Comparison of ENCODE assay signal across 11 mouse cellular contexts in the genomic region with DNA sequence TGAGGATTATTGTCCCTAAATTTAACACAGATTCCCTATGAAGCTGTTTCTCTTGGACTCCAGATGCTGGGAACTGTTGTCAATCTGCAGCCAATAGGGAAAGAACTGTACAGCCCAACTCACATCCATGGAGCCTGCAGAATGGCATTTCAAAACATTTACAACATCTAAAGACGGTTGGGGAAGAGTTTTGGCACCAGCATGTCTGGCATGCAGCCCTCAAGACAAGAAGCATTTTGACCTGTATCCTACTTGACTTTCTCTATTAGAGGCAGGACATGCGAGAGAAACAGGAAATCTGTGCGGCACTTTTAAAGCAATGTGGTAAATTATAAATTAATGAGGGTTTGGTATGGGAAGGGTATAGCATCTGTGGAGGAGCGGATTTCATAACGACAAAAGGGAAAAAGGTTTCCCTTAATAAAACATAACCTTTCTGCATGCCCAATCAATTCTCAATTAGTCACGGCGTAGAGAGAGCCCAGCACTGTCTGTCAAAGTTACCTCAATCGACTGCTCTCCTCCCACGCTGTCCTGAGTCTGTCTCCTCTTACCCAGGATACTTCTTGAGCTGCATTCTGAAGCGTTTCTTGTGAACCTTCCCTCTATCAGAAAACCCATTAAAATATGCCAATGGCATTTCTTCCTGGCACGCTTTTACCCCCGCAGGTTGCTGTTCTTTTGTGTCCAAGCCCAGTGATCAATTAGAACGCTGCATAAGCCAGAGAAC.
DNase-seq lines count a peak whose midpoint lies in the region; ATAC-seq and TF ChIP-seq lines count a peak whose summit lies in the region.
"Had no signal": no experiment of that assay in that cellular context is flagged by ENCODE, and none has a peak within 500 bp of the region (broad histone marks: within the 10 kb centered on the region; RNA-seq: fewer than 3 reads in every experiment).

No protein-coding gene starts in this region.

- no peak overlapping the region for H3K9ac ChIP-seq in lung, embryonic 14.5 days
- H3K9ac ChIP-seq in midbrain, embryonic 14.5 days (replicated peaks; ENCODE audit: low read length), result no peak overlapping the region
- H3K9ac ChIP-seq: forebrain, embryonic 15.5 days; lung, embryonic 15.5 days had no signal

- H3K4me1 ChIP-seq in lung, embryonic 14.5 days (ENCODE audit: insufficient read depth), result no peaks in the 10 kb centered on the region; the same call in 1 of the 2 replicates
- peaks cover 7% of the 10 kb centered on the region for H3K4me1 ChIP-seq in lung, adult 2 months (ENCODE audit: control insufficient read depth, insufficient read depth, low read length)
- peaks cover 10% of the 10 kb centered on the region; the same call in 1 of the 2 replicates for H3K4me1 ChIP-seq in hindbrain, embryonic 10.5 days (replicated peaks)
- H3K4me1 ChIP-seq in midbrain, embryonic 14.5 days (ENCODE audit: control insufficient read depth, insufficient read depth, low read length), result no peaks in the 10 kb centered on the region

- no peak overlapping the region for H3K27ac ChIP-seq in lung, embryonic 14.5 days (ENCODE audit: low read depth)
- no peak overlapping the region for H3K27ac ChIP-seq in hindbrain, embryonic 10.5 days
- no peak overlapping the region for H3K27ac ChIP-seq in midbrain, embryonic 14.5 days (replicated peaks; ENCODE audit: low read depth, low read length)
- H3K27ac ChIP-seq: forebrain, embryonic 15.5 days; heart, adult 2 months; lung, embryonic 15.5 days had no signal

- H3K9me3 ChIP-seq in lung, embryonic 14.5 days (ENCODE audit: low read depth, low read length), result no peaks in the 10 kb centered on the region
- H3K9me3 ChIP-seq in hindbrain, embryonic 10.5 days, result no peaks in the 10 kb centered on the region
- no peaks in the 10 kb centered on the region for H3K9me3 ChIP-seq in midbrain, embryonic 14.5 days (ENCODE audit: control insufficient read depth, low read length)
- H3K9me3 ChIP-seq: forebrain, embryonic 15.5 days; lung, embryonic 15.5 days had no signal

- H3K27me3 ChIP-seq in lung, embryonic 14.5 days (ENCODE audit: insufficient read depth, low read length), result no peaks in the 10 kb centered on the region
- H3K27me3 ChIP-seq in hindbrain, embryonic 10.5 days (ENCODE audit: insufficient read depth, poor library complexity, severe bottlenecking), result no peaks in the 10 kb centered on the region
- H3K27me3 ChIP-seq in midbrain, embryonic 14.5 days (ENCODE audit: control insufficient read depth, insufficient read depth, low read length), result no peaks in the 10 kb centered on the region
- H3K27me3 ChIP-seq: forebrain, embryonic 15.5 days; lung, embryonic 15.5 days had no signal

- TF ChIP-seq POLR2A in lung, adult 2 months (IDR thresholded peaks at IDR 0.05; ENCODE audit: borderline replicate concordance, extremely low read depth, low read depth, low read length), result no peak

- H3K36me3 ChIP-seq in lung, embryonic 14.5 days (ENCODE audit: insufficient read depth), result no peaks in the 10 kb centered on the region
- no peaks in the 10 kb centered on the region for H3K36me3 ChIP-seq in hindbrain, embryonic 10.5 days
- H3K36me3 ChIP-seq in midbrain, embryonic 14.5 days (ENCODE audit: control insufficient read depth, insufficient read depth, low read length), result no peaks in the 10 kb centered on the region
- H3K36me3 ChIP-seq: forebrain, embryonic 15.5 days; lung, embryonic 15.5 days had no signal

- peak; percentile 38 for DNase-seq in lung, embryonic 14.5 days
- DNase-seq in lung, adult 2 months, result no peak
- peak; percentile 19 for DNase-seq in embryo, embryonic 10 days (ENCODE audit: low spot score)
- peak; percentile 18 for DNase-seq in hindbrain, embryonic 10.5 days (ENCODE audit: low spot score)
- DNase-seq in midbrain, embryonic 14.5 days, result peak; percentile 31
- DNase-seq in layer of hippocampus, postnatal 14 days (ENCODE audit: low spot score in 2 of 2), result no peak
- DNase-seq in right cerebral cortex, postnatal 25 days, result no peak
- DNase-seq: cerebellum, adult 9-10 months had no signal

- WGBS in lung, embryonic 14.5 days, result 49% methylated on average over 13 of the region's 13 CpGs
- 48% methylated on average over 13 of the region's 13 CpGs for WGBS in lung, adult 2 months
- 48% methylated on average over 13 of the region's 13 CpGs for WGBS in hindbrain, embryonic 10.5 days
- WGBS in midbrain, embryonic 14.5 days, result 51% methylated on average over 13 of the region's 13 CpGs

- TF ChIP-seq CTCF in lung, embryonic 14.5 days (IDR thresholded peaks at IDR 0.05; ENCODE audit: low read depth), result no peak
- TF ChIP-seq CTCF in lung, adult 2 months (IDR thresholded peaks at IDR 0.05; ENCODE audit: insufficient read depth, low read length), result no peak

- no peak overlapping the region for H3K4me2 ChIP-seq in lung, embryonic 14.5 days
- H3K4me2 ChIP-seq in midbrain, embryonic 14.5 days (ENCODE audit: low read length), result peak overlapping the region; percentile 11; the same call in 1 of the 2 replicates
- H3K4me2 ChIP-seq: forebrain, embryonic 15.5 days; lung, embryonic 15.5 days had no signal

- H3K4me3 ChIP-seq in lung, embryonic 14.5 days (ENCODE audit: low read depth, low read length), result no peak overlapping the region
- H3K4me3 ChIP-seq in lung, adult 2 months (replicated peaks; ENCODE audit: extremely low read depth, low read depth, low read length), result no peak overlapping the region
- H3K4me3 ChIP-seq in hindbrain, embryonic 10.5 days, result no peak overlapping the region
- no peak overlapping the region for H3K4me3 ChIP-seq in midbrain, embryonic 14.5 days (replicated peaks; ENCODE audit: low read depth, low read length)
- H3K4me3 ChIP-seq: forebrain, embryonic 15.5 days; heart, adult 2 months; lung, embryonic 15.5 days had no signal

- ATAC-seq in lung, embryonic 14.5 days (ENCODE audit: insufficient read depth), result no peak
- peak; percentile 46; the same call in 1 of the 2 replicates for ATAC-seq in midbrain, embryonic 14.5 days (ENCODE audit: low FRiP score, low TSS enrichment)
- ATAC-seq: forebrain, embryonic 15.5 days had no signal

Comparison
In these comparisons a context has a peak if more than half of its experiments do, and no peak if none do; other contexts are left out.
1. DNase-seq: peak in lung, embryonic 14.5 days (single experiment), embryo, embryonic 10 days (single experiment), hindbrain, embryonic 10.5 days (single experiment) and midbrain, embryonic 14.5 days (single experiment); none in lung, adult 2 months (single experiment), layer of hippocampus, postnatal 14 days (0 of 2) and right cerebral cortex, postnatal 25 days (single experiment).